Mouse (Mus musculus): ENCODE data around the gene Foxj3.
"Not testable (repeated sequence)": the region's sequence is repeated elsewhere in the genome, so short reads cannot be mapped to it uniquely, and the experiment has no call there.

Gene Foxj3

DNA sequence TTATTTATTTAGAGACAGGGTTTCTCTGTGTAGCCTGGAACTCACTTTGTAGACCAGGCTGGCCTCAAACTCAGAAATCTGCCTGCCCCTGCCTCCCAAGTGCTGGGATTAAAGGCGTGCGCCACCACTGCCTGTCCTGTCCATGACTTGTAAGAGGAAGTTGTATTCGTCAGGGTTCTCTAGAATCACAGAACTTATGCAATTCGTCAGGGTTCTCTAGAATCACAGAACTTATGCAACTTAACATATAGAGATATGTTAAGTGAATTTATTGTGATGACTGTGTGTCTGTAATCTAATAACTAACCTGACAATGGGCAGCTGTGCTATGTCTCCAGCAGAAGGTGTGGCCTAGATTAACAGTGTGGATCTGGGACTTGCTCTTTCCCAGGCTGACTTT is at the start of gene Foxj3:
Gene Foxj3 (plus strand): TSS at position 390 of the 400 bp plus-strand sequence.
- not testable (repeated sequence) for DNase-seq

DNA sequence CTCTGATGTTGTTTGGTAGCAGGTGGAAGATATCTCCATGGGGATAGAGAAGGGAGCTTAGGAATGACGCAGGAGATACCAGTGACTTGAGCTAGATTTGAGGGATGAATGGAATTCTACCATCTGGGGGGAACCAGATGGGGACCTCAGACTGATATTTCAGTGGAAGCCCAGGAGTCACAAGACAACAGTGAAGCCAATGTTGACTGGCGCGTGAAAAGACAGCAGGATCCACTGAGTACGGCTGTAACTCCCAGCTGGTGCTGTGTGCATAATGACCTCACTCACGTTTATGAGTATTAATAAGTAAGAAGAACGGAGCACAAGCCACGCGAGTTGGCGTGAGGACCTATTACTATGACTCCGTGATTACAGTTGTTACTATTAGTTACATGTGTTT is 47.1 kb upstream of the Foxj3 start:
- no peak for DNase-seq

DNA sequence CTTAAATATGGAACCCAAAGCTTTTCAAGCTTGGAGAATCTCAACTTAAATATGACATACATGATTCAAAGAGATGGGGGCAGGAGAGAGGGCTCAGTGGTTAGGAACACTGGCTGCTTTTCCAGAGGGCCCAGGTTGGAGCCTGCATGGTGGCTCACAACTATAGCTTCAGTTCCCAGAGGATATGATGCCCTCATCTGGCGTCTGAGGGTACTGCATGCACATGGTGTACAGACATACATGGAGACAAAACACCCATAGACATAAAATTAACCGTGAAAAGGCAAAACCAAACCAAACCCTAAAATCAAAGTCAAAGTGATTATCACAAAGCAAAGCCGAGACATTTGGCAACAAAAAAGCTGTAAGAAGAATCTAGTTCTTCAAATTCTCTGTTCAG is 46.0 kb upstream of the Foxj3 start:
- peak; percentile 47 for DNase-seq

DNA sequence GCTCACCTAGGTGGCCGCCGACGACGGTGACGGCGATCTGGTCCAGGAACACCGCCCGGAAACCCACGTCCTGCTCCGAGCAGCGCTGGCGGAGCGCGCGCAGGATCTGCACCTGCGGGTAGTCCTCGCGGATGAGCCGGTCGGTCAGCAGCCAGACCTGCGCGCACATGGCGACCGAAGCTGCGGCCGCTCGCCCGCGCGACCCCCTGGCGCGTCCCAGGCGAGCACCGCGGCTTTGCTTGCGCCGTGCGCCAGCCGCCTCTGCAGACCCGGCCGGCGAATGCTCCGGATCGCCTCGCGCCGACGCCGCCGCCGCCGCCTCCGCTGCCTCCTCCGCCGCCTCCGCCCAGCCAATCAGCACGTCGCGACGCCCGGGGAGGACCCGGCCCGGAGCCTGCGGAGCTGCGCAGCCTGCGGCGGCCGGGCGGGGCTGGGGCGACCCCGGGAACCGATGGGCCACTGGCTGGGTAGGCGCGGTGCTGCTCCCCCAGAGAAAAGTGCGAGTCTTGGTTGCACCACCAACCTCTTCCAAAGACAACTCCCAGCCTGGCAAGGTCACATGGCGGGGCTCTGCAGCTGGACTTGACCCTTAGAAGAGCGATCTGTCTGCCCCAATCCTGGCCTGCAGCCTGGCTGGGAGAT is 44.4 kb upstream of the Foxj3 start, which contains the start of gene Rimkla:
Gene Rimkla (minus strand): TSS at position 338 of the 642 bp plus-strand sequence.
- peak; percentile 82 for DNase-seq

DNA sequence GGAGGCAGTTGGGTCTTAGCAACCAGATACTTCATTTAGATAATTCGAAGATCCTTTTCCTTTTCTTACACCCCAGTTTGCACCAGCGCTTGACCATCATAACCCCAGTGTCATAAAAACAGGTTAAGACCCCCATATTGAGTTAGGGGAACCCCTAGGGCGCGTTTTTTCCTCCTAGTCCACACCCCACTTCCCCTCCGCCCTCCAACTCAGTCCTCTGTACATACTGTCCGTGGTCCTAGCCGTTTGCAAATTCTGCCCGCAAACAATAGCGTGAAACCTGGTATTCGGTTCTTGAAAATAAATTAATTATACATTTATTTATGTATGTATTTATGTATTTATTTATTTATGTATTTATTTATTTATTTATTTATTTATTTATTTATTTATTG is 43.9 kb upstream of the Foxj3 start:
- DNase-seq = no peak

DNA sequence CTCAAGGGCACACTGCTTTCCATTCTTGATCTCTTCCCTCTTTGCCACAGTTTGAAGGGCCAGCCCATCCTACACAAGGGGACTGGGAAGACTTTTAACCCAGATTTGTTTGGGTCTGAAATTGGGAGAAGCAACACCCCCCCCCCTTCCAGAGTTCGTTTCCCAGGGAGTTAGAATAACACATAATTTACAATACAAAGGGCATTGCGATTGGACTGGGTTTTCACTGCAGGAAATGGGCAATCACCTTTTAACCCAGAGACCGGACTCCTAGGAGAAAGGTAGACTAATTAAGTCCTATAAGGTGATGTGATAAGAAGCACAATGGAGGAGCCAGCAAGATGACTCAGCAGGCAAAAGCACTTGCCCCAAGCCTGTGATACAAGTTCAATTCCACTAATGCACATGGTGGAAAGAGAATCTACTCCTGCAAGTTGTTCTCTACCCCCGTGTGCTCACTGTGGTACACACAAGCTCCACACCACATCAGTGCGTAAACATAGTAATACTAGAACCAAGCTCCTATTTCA is 38.4 kb upstream of the Foxj3 start:
- no peak for DNase-seq

DNA sequence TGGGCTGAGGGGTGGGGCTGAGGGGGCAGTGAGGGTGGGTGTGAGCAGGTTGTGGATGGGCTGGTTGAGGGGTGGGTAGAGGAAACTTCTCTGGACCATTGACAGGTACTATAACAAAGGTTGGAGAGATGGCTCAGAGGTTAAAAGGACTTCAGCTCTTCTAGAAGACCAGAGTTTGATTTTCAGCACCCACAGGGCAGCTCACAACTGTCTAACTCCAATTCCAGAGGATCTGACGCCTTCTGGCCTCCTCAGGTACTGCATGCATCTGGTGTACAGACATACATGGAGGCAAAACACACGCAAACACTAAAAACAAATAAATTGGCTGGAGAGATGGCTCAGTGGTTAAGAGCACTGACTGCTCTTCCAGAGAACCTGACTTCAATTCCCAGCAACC is 25.2 kb upstream of the Foxj3 start:
- DNase-seq = no peak

DNA sequence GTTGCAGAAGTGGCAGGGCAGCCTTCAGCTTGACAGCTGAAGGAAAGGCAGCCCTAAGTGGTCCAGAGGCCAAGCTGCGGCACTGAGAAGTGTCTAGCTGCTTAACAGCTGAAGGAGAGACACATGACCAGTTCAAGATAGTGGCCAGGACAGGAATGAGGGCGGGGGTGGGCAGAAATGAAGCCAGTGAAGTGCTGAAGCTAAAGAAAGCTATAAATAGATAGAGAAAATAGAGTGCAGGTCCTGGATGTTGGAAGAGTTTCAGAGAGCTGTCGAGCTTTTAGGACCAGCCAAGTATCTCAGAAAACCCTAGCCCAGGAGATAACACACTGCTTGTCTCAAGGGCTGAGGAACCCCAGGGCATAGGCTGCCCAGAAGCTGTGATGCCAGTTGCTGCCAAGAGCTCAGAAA is 24.1 kb upstream of the Foxj3 start:
- DNase-seq = no peak

DNA sequence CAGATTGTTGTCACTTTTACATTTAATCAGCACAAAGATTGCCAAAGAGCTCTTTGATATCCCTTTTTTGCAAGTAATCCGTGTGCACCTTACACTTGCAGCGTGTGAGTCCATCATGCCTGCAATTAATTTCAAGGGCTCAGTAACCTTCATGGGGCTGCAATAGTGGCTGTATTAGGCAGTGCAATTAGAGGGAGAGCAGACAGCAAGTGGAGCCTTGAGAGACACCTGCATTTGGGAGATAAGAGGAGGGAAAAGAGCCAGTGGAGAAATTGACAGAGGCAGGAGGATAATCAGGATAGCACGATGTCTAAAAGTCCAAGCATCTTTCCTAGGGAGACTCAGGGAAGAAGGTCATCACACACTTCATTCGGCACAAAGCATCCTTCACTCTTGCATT is 13.2 kb upstream of the Foxj3 start:
- no peak for DNase-seq

DNA sequence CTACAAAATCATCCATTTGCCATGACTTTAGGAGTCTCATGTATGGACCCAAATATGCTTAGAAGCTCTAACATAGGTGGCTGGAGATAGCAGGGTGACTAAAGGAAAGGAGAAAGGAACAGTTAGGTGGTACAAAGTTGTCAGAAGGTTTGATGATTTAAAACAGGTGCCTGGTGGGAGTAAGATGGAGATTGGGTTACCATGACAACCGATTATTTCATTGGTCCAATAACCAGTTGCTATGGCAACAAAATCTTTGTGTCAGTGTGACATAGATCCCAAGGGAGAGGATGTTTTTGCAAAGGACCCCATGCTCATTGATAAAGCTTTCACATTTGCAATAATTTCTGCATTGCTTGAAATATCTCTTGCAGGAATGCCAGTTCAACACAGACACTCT is 12.8 kb upstream of the Foxj3 start:
- no peak for DNase-seq

DNA sequence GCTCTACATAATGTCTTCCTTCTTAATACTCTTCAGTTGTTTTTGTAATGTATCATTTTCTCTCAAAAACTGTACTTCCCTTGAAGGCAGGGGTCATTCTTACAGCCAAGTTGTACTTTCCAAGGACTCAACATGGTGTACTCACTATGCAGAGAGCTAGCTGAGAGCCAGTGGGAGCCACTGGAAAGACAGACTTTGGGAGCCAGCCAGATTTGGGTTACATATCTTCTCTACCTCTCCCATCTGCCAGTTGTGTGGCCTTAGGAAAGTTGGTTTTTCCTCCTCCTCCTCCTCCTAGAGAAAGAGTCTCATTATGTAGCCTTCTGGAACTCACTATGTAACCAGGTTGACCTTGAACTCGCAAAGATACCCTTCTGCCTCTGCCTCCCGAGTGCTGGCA is 12.3 kb upstream of the Foxj3 start:
- no peak for DNase-seq

DNA sequence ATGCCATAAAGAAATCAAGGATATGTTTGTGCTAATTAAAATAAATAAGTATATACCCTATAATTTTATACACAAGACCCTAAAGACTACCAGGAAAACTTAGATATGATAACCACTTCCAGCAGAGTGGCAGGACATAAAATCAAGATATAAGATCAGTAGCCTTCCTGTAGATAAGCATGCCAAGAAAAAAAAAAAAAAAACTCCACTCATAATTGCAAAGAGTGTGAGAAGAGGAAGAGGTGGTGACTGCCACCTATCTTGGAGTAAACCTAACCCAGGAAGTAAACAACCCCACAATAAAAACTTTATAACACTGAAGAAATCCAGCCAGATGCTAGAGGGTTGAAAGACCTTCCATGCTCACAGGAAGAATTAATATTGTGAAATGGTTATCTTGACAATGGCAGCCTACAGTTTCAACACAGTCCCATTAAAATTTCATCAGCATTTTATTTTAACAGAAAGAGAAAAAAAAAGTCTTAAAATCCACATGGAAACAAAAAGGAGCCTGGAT is 10.4 kb upstream of the Foxj3 start:
- no peak for DNase-seq

DNA sequence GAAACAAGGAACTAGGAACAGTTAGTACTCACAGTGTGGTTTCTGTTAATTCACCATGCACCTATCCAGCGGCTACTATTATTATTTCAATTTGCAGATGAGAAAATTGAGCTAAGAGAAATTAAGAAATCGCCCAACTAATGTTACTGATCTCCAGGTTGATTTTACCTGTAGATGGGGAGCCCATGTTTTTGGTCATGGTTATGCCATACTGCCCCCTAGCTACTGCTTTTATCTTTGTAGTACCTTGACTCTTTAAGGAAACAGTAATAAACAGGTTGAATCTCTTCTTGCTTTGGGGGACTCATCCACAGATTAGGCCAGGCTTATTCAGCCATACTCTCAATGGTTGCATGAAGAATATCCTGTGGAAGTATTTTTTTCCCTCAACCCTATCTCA is 5.0 kb upstream of the Foxj3 start:
- DNase-seq = peak; percentile 41

DNA sequence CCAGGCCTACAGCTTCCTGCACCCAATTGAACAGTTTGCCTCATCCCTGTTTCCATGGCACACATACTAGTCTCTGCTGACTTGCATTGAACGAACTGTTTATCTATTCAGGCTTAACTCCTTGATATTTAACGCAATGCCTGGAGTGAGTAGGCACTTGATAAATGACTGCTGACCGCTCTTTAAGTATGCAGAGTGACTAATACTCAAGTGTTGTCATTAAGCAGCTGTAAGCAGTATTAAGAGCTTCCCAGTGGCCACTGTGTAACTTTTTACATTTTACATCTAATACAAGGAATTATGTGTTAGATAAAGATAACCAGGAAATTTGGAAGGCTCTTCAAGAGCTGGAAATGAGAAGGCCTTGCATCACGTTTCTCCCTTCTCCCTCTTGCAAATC is 1.7 kb upstream of the Foxj3 start:
- DNase-seq = no peak

DNA sequence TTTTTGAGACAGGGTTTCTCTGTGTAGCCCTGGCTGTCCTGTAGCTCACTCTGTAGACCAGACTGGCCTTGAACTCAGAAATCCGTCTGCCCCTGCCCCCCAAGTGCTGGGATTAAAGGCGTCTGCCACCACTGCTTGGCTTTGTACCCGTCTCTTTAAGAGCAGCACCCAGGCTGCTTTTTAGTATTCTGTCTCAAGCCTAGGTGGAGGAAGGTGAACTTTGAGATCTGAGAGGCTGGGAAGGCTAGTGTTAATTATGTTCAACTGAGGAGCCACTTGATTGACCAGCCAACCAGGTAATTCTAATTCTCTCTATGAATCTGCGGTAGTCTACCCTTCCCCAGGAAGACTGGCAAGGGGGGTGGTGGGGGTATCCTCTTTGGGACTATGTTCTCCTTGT is 632 bp downstream of the Foxj3 start:
- DNase-seq = no peak

DNA sequence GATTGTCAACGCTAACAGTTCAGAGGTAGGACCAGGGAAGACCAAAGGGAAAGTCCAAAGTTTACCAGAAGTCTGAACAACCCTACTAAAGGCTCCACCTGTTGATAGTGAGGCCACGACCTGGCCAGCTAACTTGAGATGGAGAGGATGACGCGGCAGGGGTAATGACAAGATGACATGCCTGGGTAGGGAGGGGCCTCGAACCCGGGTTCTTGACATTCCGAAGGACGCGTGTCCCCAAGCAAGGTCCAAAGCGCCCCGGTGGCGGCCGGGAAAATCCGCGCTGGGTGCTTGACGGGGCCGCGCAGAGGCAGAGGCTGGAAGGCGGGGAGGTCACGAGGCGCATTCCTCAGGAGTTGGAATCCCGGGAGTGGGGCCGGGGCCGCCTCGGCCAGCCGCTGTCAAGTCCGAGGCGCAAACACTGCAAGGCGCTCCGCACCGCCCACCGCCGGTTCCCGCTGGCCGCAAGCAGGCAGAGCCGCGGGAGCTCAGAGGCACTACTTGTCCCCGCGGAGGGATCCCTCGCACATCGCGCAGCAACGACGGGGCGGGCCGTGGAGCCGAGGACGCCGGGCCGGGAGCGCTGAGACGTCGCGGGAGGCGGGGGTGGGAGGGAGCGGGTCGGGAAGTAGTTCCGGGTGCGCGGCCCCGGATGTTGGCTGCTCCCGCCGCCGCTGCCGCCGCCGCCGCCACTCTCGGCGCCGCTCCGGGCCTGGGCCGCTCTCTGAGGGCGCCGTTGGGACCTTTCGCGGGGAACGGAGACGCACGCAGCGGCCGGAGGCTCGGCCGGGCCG is 2.4 kb downstream of the Foxj3 start, which contains the start of gene Frg2f1:
Gene Frg2f1 (minus strand): TSS at position 499 of the 794 bp plus-strand sequence.
- peak; percentile 96 for DNase-seq

DNA sequence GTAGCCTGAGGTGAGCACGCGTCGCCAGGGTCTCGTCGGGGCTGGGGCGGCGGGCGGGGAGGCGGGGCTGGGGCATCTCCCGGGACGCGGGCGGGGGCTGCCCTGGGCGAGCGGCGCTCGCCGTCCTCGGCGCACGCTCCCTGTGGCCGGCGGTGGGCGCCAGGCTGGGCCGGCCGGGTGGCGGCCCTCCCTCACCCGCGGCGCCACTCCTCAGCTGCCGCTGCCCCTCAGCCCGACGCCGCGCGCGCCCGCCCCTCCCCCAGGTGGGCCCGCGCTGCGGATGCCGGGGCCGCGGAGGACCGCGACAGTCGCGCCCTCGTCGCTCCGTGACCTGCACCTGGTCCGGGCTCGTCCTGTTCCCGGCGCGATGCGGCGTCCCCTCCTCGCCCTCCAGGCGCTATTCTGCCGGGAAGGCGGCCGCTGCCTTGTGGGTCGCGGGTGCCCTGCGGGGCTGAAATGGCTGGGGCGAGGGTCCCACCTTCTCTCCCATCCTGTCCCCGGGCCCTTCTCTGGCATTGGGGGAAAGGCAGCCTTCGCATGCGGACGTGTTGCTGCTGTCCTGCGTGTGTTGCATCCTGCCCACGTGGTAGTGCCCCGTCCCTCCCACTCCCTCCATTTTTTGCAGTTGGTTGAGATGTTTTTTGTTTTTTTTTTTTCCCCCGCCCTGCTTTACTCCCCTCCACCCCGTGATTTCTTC is 3.2 kb downstream of the Foxj3 start:
- DNase-seq = peak; percentile 75

DNA sequence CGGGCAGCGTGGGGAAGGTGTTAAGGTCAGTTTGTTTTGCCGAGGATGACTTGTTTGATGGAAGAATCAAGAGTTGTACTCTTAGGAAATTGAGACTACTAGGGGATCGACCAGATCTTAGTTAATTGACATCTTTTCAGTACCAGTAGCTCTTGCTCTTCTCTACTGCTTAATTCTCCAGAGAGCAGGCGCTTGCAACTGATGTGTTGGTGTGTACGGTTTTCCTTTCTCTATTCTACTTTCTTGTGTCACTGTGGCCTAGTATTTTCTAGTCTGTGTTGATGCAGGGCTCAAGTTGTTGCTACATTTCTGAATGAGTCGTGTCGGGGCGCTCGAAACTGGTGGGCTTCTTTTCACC is 3.7 kb downstream of the Foxj3 start:
- DNase-seq = no peak

DNA sequence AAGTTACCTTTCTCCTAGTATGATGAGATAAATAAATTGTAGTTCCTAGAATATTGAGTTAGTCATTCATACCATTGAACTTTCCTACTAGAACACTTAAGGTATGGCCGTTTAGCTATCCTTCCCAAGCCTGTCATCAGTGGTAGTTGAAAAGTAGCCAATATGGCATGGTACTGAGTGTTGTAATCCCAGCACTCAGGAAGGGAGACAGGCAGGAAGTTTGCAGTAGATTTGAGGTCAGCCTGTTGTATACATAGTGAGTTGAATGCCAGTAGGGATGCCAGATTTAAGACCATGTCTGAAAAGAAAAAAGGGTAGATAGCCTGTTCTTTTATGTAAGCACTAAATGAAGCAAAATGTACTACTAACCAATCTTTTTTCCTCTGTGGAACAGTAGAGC is 14.1 kb downstream of the Foxj3 start:
- DNase-seq = no peak

DNA sequence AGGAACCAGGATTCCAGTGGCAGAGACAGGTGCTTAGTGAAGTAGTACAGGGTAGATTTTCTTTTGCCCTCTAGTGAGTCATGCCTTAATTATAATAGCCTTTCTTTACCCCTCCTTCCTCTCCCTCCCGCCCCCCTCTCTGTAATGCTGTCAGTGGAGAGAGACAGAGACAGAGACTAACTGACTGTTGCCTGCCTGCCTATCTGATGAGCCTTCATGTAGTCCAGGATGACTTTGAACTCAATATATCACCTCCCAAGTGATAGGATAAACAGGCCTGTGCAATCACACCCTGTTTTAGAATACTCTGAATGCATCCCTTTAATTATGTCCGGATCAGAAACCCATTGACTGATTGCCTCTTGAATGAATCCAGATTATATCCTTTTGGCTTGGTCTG is 18.7 kb downstream of the Foxj3 start:
- DNase-seq = no peak

DNA sequence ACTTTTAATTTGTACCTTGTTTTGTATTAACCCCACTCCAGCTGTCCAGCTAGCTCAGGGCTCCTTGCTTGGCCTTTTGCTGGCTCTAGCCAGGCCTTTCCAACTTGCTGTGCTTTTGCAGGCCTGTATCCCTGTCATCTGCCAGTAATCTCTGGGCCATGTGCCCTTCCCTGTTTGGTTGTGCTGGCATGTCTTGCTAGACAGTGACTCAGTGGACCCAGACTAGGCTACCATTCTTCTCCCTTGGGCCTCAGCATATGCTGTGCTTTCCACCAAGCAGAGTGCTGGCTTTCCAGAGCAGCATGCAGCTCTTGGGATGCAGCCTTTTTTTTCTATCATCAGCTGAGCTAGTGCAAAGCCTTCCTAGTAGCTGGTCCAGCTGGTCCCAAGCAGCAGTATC is 26.3 kb downstream of the Foxj3 start:
- DNase-seq = no peak

DNA sequence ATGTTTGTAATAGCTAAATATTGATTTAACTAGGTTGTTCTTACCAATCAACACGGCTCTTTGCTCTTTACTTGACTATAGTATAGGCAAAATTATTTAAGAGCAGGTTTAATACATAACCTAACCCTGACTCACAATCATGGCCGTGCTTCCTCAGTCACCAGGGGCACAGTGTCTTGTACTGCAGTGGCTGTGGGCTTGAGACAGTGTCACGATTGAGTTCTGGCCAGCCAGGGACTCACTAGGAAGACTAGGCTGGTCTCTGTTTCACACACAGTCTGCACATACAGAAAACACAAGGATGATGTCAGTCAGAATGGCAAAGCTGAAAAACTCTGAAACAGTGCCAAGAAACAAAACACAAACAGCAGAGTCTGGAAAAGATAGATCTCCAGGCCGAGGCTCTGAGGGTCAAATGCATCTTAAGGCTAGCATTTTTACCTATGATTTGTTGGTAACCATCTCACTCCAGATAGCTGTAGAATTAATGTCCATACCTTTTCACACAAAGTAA is 29.6 kb downstream of the Foxj3 start:
- no peak for DNase-seq

DNA sequence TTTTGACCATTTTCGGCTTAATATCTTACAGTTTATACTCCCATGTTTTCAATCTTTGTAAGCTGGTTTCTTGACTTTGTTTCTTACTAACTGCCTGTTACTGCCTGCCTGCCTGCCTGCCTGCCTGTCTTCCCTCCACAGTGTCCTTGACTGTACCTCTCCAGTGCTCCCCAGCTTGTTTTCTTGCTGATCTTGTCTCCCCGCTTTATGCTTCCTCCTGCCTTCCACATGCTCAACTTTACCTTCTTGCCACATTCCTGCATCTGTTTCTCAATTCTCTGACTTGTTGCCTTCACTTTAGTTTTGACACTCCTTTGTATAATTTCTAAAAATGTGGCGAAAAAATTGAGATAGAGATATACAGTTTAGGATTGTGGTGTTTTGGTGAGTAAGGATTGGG is 35.9 kb downstream of the Foxj3 start:
- DNase-seq = no peak
